Comparison of ENCODE assay signal across 8 mouse cellular contexts in genomic region chr11:97328148-97328547, GRCm38 (mm10). TPM values are rescaled to one million over a fixed set of nuclear protein-coding genes. Genes with fewer than 3 reads are reported as not detected.
DNase-seq lines count a peak whose midpoint lies in the region; ATAC-seq and TF ChIP-seq lines count a peak whose summit lies in the region.

No protein-coding gene starts in this region.

- intact Hi-C loops in left cerebral cortex, postnatal 4 days (cut with DNase I) = no loop called here

- H3K9me3 ChIP-seq in kidney, embryonic 16.5 days (ENCODE audit: low read length) = no peaks in the 10 kb centered on the region
- no peaks in the 10 kb centered on the region for H3K9me3 ChIP-seq in ES-E14 (ENCODE audit: control insufficient read depth, insufficient read depth, low read depth, low read length)

- H3K27ac ChIP-seq in kidney, embryonic 16.5 days (ENCODE audit: low read length) = no peak overlapping the region
- no peak overlapping the region for H3K27ac ChIP-seq in ES-E14 (ENCODE audit: insufficient read depth, low read depth, low read length, poor library complexity, severe bottlenecking)
- H3K27ac ChIP-seq in bone marrow, adult 2 months (ENCODE audit: control insufficient read depth, insufficient read depth, low read depth, low read length, poor library complexity) = no peak overlapping the region

- no peak overlapping the region for H3K9ac ChIP-seq in kidney, embryonic 16.5 days (replicated peaks; ENCODE audit: low read length)
- no peak overlapping the region for H3K9ac ChIP-seq in ES-E14 (ENCODE audit: insufficient read depth, low read depth, low read length, poor library complexity, severe bottlenecking)

- in situ Hi-C loops in ES-E14 (cut with MboI; ENCODE audit: low sequenced_read_pairs in 2 of 2, unreplicated experiment in 2 of 2) = no loop called here

- H3K36me3 ChIP-seq in kidney, embryonic 16.5 days (ENCODE audit: insufficient read depth, low read length) = peaks cover 47% of the 10 kb centered on the region
- H3K36me3 ChIP-seq in ES-E14 (ENCODE audit: control insufficient read depth, insufficient read depth, low read length, poor library complexity, severe bottlenecking) = peaks cover 41% of the 10 kb centered on the region

- ATAC-seq in kidney, embryonic 16.5 days (ENCODE audit: low FRiP score, low TSS enrichment) = no peak
- ATAC-seq in inflammation-experienced regulatory T-cells, adult 6 months = no peak

- no peaks in the 10 kb centered on the region for H3K4me1 ChIP-seq in kidney, embryonic 16.5 days (ENCODE audit: insufficient read depth, low read length)
- peaks cover 3 to 5% of the 10 kb centered on the region in 2 experiments for H3K4me1 ChIP-seq in ES-E14 (ENCODE audit: control insufficient read depth in 2 of 2, insufficient read depth in 2 of 2, low read length in 2 of 2, poor library complexity in 1 of 2)
- no peaks in the 10 kb centered on the region; the same call in 1 of the 2 replicates for H3K4me1 ChIP-seq in bone marrow, adult 2 months (ENCODE audit: control insufficient read depth, insufficient read depth, low read length)

- H3K4me2 ChIP-seq in kidney, embryonic 16.5 days (replicated peaks; ENCODE audit: low read depth, low read length) = no peak overlapping the region

- peak; percentile 93 for TF ChIP-seq CTCF in bone marrow, adult 2 months (IDR thresholded peaks at IDR 0.05; ENCODE audit: control insufficient read depth, insufficient read depth, low read length)

- no peak overlapping the region for H3K4me3 ChIP-seq in kidney, embryonic 16.5 days (ENCODE audit: low read length)
- no peak overlapping the region for H3K4me3 ChIP-seq in ES-E14 (ENCODE audit: insufficient read depth in 1 of 2, low read depth in 1 of 2, low read length in 2 of 2, poor library complexity in 1 of 2, severe bottlenecking in 1 of 2)
- no peak overlapping the region for H3K4me3 ChIP-seq in bone marrow, adult 2 months (replicated peaks; ENCODE audit: control insufficient read depth, low read depth, low read length)

- no peak for TF ChIP-seq POLR2A in bone marrow, adult 2 months (IDR thresholded peaks at IDR 0.05; ENCODE audit: borderline replicate concordance, control insufficient read depth, low read depth, low read length)

- WGBS in kidney, embryonic 16.5 days = 26% methylated on average over 9 of the region's 9 CpGs
- WGBS in bone marrow, adult 2 months = 20% methylated on average over 9 of the region's 9 CpGs

- H3K27me3 ChIP-seq in kidney, embryonic 16.5 days (ENCODE audit: insufficient read depth, low read length) = no peaks in the 10 kb centered on the region

- DNase-seq in kidney, adult 9 months = peak; percentile 54
- DNase-seq in ES-E14 (ENCODE audit: low read depth, low spot score) = peak; percentile 82
- peak; percentile 71 for DNase-seq in gastrocnemius, postnatal 10 days
- DNase-seq in left cerebral cortex, postnatal 4 days = peak; percentile 57
- DNase-seq in retina, postnatal 1 day = peak; percentile 83

TF ChIP-seq in ES-E14, 5 proteins besides CTCF, POLR2A, EP300 and RAD21:
- TF ChIP-seq ZC3H11A (IDR thresholded peaks at IDR 0.05; ENCODE audit: borderline replicate concordance, low read depth, low read length) (no peak), MAFK (IDR thresholded peaks at IDR 0.05; ENCODE audit: insufficient read depth, low read depth, low read length) (no peak), CHD2 (IDR thresholded peaks at IDR 0.05; ENCODE audit: low read depth, low read length) (no peak), HCFC1 (IDR thresholded peaks at IDR 0.05; ENCODE audit: borderline replicate concordance, insufficient read depth, low read length) (no peak), ZNF384 (IDR thresholded peaks at IDR 0.05; ENCODE audit: low read depth, low read length) (no peak)

RNA-seq across cellular contexts. Expression of gene Mrpl45, which starts 12.6 kb away (rescaled TPM):
- polyA plus RNA-seq in kidney, embryonic 16.5 days (2015; fragmentation: Nextera tagmentation; extraction: Ambion mirVana) = 56.5 and 59.8 TPM in 2 replicates
- total RNA-seq in ES-E14 (2012; rRNA removed) = 53.8 and 76.8 TPM in 2 replicates
- polyA plus RNA-seq in bone marrow, adult 2 months (2011; ENCODE audit: insufficient read depth, insufficient read length, low replicate concordance, missing spikeins) = 7.8 and 16.9 TPM in 2 replicates
- total RNA-seq in gastrocnemius, postnatal 10 days (2021) = 10 to 100 TPM; 28.5 to 33.8 TPM
- total RNA-seq in left cerebral cortex, postnatal 4 days (2021) = 10 to 100 TPM; 22.8 to 23.1 TPM
- 10 to 100 TPM; 39.1 to 45.1 (median 39.1) TPM for polyA plus RNA-seq in inflammation-experienced regulatory T-cells, adult 6 months (2017; shearing (Covaris generic))

RNA-seq across cellular contexts. Expression of gene Gpr179, which starts 23.7 kb away (rescaled TPM):
- polyA plus RNA-seq in kidney, embryonic 16.5 days (2015; fragmentation: Nextera tagmentation; extraction: Ambion mirVana) = 0.21 and 0.24 TPM in 2 replicates
- 0.31 and 0.53 TPM in 2 replicates for total RNA-seq in ES-E14 (2012; rRNA removed)
- not detected in 2 replicates for polyA plus RNA-seq in bone marrow, adult 2 months (2011; ENCODE audit: insufficient read depth, insufficient read length, low replicate concordance, missing spikeins)
- under 1 TPM; 0.07 to 0.09 TPM for total RNA-seq in gastrocnemius, postnatal 10 days (2021)
- under 1 TPM; 0.10 to 0.24 TPM for total RNA-seq in left cerebral cortex, postnatal 4 days (2021)
- under 1 TPM; 0.18 to 0.37 (median 0.27) TPM for polyA plus RNA-seq in inflammation-experienced regulatory T-cells, adult 6 months (2017; shearing (Covaris generic))

RNA-seq across cellular contexts. Expression of gene Socs7, which starts 34.2 kb away (rescaled TPM):
- polyA plus RNA-seq in kidney, embryonic 16.5 days (2015; fragmentation: Nextera tagmentation; extraction: Ambion mirVana) = 3.4 and 3.5 TPM in 2 replicates
- total RNA-seq in ES-E14 (2012; rRNA removed) = 14.3 and 14.5 TPM in 2 replicates
- 4.3 and 5.2 TPM in 2 replicates for polyA plus RNA-seq in bone marrow, adult 2 months (2011; ENCODE audit: insufficient read depth, insufficient read length, low replicate concordance, missing spikeins)
- total RNA-seq in gastrocnemius, postnatal 10 days (2021) = 10 to 100 TPM; 33.7 to 34.8 TPM
- total RNA-seq in left cerebral cortex, postnatal 4 days (2021) = 10 to 100 TPM; 70.6 to 71.8 TPM
- 1 to 10 TPM; 5.9 to 8.5 (median 7.9) TPM for polyA plus RNA-seq in inflammation-experienced regulatory T-cells, adult 6 months (2017; shearing (Covaris generic))

RNA-seq across cellular contexts. Expression of gene Npepps, which starts 47.7 kb away (rescaled TPM):
- 80.9 and 94.4 TPM in 2 replicates for polyA plus RNA-seq in kidney, embryonic 16.5 days (2015; fragmentation: Nextera tagmentation; extraction: Ambion mirVana)
- total RNA-seq in ES-E14 (2012; rRNA removed) = 86.1 and 107 TPM in 2 replicates
- 15.1 and 41.8 TPM in 2 replicates for polyA plus RNA-seq in bone marrow, adult 2 months (2011; ENCODE audit: insufficient read depth, insufficient read length, low replicate concordance, missing spikeins)
- total RNA-seq in gastrocnemius, postnatal 10 days (2021) = 10 to 100 TPM; 52.1 to 57.5 TPM
- total RNA-seq in left cerebral cortex, postnatal 4 days (2021) = 100 to 1,000 TPM; 178 to 180 TPM
- polyA plus RNA-seq in inflammation-experienced regulatory T-cells, adult 6 months (2017; shearing (Covaris generic)) = 10 to 100 TPM; 23.4 to 47.0 (median 45.1) TPM
